Mouse (Mus musculus) liver, embryonic 15.5 days (tissue): ENCODE measurements around the gene Odf3l1. TPM values are rescaled to one million over a fixed set of nuclear protein-coding genes. Genes with fewer than 3 reads are reported as not detected.

ENCODE experiments used
- ATAC-seq: fragments of 200-750 bp; cut with Nextera tagmentation; 2 replicates; pipeline ENCODE4 v1.8.0; 2017; ENCODE audit warnings: moderate number of reproducible peaks, mild to moderate bottlenecking, moderate library complexity; ENCODE audit not compliant: insufficient read depth
- H3K27ac ChIP-seq: fragments of 300-500 bp; sonication (generic); replicated peaks from 2 replicates; pipeline ENCODE4 v1.5.1; 2015; ENCODE audit warnings: mild to moderate bottlenecking, inconsistent platforms
- H3K27me3 ChIP-seq: fragments of 300-500 bp; sonication (generic); 2 replicates; pipeline ENCODE4 v1.6.1; 2015; ENCODE audit warnings: mild to moderate bottlenecking, inconsistent platforms
- H3K36me3 ChIP-seq: fragments of 300-500 bp; sonication (generic); replicated peaks from 2 replicates; pipeline ENCODE4 v1.6.1; 2015; ENCODE audit warnings: moderate library complexity, mild to moderate bottlenecking, inconsistent platforms
- H3K4me1 ChIP-seq: fragments of 300-500 bp; sonication (generic); replicated peaks from 2 replicates; pipeline ENCODE4 v1.6.1; 2015; ENCODE audit warnings: inconsistent platforms
- H3K4me2 ChIP-seq: fragments of 300-500 bp; sonication (generic); 2 replicates; pipeline ENCODE4 v1.6.1; 2015; ENCODE audit warnings: moderate library complexity, mild to moderate bottlenecking, inconsistent platforms
- H3K4me3 ChIP-seq: fragments of 300-500 bp; sonication (generic); replicated peaks from 2 replicates; pipeline ENCODE4 v1.5.1; 2015; ENCODE audit warnings: mild to moderate bottlenecking, inconsistent platforms
- H3K9ac ChIP-seq: fragments of 300-500 bp; sonication (generic); 2 replicates; pipeline ENCODE4 v1.6.1; 2015; ENCODE audit warnings: moderate library complexity, mild to moderate bottlenecking, inconsistent platforms
- H3K9me3 ChIP-seq: fragments of 300-500 bp; sonication (generic); replicated peaks from 2 replicates; pipeline ENCODE4 v1.6.1; 2016; ENCODE audit warnings: inconsistent platforms
- WGBS: fragments of 180-500 bp; shearing (Covaris S2); methylation state at CpG from one replicate; pipeline ENCODE4 v1.1.7; 2015; ENCODE audit warnings: mixed read lengths; ENCODE audit not compliant: insufficient replicate concordance; 5-methylcytosine and 5-hydroxymethylcytosine counted together
- polyA plus RNA-seq: library from polyadenylated mRNA; unstranded; fragments of >200 nt; fragmentation: Nextera tagmentation; extraction: Ambion mirVana; gene quantifications from 2 replicates; pipeline ENCODE4 v1.2.1, GENCODE M21; 2015

Gene Odf3l1
- polyA plus RNA-seq, 1 experiment from 2014 or later = 0.10 TPM

GRCm38 (mm10) chr9:56843679-56844188 lies 20.7 kb downstream of the Odf3l1 start:
- H3K9me3 ChIP-seq = no peaks in the 10 kb centered on the region
- H3K4me3 ChIP-seq = no peak overlapping the region
- H3K27ac ChIP-seq = no peak overlapping the region
- H3K36me3 ChIP-seq = no peaks in the 10 kb centered on the region
- no peak for ATAC-seq
- H3K4me1 ChIP-seq = 0 out of 2 replicates have a peak, but pooled peaks cover 4% of the 10 kb centered on the region
- H3K9ac ChIP-seq = no peak overlapping the region
- no peak overlapping the region for H3K4me2 ChIP-seq
- WGBS = 39% methylated on average over 7 of the region's 7 CpGs
- H3K27me3 ChIP-seq = peaks cover 9% of the 10 kb centered on the region; the same call in 1 of the 2 replicates

DNA sequence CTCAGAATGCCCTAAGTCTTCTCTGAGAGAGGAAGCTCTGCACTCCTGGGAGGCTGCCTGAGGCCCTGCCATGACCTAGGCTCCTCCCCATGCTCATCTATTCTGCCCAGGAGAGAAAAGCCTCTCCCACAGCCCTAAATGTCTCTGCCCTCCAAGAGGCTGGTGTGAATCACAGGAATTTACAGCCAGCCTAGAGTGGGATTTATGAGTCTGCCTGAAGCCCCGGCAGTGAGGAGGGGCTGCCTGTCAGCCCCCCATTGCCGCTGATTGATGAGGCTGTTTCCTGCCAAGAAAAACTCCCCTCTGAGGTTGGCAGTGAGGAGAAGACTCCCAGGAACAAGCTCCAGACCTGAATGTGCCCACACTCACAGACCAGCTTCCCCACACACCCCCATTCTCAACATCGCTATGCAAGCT lies 22.2 kb downstream of the Odf3l1 start:
- no peaks in the 10 kb centered on the region for H3K36me3 ChIP-seq
- peaks cover 9% of the 10 kb centered on the region; the same call in 1 of the 2 replicates for H3K27me3 ChIP-seq
- 29% methylated on average over 3 of the region's 3 CpGs for WGBS
- 0 out of 2 replicates have a peak, but pooled peaks cover 4% of the 10 kb centered on the region for H3K4me1 ChIP-seq
- H3K9me3 ChIP-seq = no peaks in the 10 kb centered on the region
- H3K27ac ChIP-seq = no peak overlapping the region
- no peak overlapping the region for H3K4me2 ChIP-seq
- no peak overlapping the region for H3K9ac ChIP-seq
- H3K4me3 ChIP-seq = no peak overlapping the region
- no peak for ATAC-seq

- H3K36me3 ChIP-seq = no peaks in the 10 kb centered on the region
- H3K4me3 ChIP-seq = no peak overlapping the region
- no peak overlapping the region for H3K9ac ChIP-seq
- no peak for ATAC-seq
- H3K27ac ChIP-seq = no peak overlapping the region
- H3K4me1 ChIP-seq = 0 out of 2 replicates have a peak, but pooled peaks cover 4% of the 10 kb centered on the region
- no peaks in the 10 kb centered on the region for H3K9me3 ChIP-seq
- H3K4me2 ChIP-seq = no peak overlapping the region
- H3K27me3 ChIP-seq = peaks cover 9% of the 10 kb centered on the region; the same call in 1 of the 2 replicates
Observed at GRCm38 (mm10) chr9:56841864-56842263, 22.6 kb downstream of the Odf3l1 start.

GRCm38 (mm10) chr9:56840721-56841120 lies 23.8 kb downstream of the Odf3l1 start:
- ATAC-seq = no peak
- Histone ChIP-seq H3K4me2 (no peak overlapping the region), H3K27me3 (peaks cover 9% of the 10 kb centered on the region; the same call in 1 of the 2 replicates), H3K36me3 (no peaks in the 10 kb centered on the region), H3K9ac (no peak overlapping the region), H3K27ac (no peak overlapping the region), H3K9me3 (no peaks in the 10 kb centered on the region), H3K4me3 (no peak overlapping the region), H3K4me1 (0 out of 2 replicates have a peak, but pooled peaks cover 4% of the 10 kb centered on the region)
- WGBS = 52% methylated on average over 5 of the region's 5 CpGs

DNA sequence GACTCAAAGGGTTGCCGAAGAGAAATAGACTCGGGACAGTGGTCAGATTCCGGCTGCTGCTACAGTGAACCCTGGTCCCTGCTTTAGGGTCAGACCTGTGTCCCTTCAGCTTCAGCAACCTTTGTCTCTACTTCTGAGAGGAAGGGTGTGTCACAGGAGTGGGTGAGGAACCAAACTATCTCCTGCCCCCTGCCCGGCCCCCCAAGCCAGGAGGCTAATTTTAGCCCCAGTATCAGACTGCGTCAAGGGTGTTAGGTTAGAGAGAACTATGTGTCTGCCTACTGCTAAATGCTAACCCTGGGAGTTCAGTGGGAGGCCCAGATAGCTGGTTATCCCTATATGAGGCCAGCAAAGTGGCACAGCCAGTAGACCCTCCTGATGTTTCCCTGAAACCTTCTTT lies 29.3 kb downstream of the Odf3l1 start:
- Histone ChIP-seq H3K4me3 (no peak overlapping the region), H3K27ac (no peak overlapping the region), H3K4me1 (no peaks in the 10 kb centered on the region), H3K27me3 (peaks cover 8% of the 10 kb centered on the region; the same call in 1 of the 2 replicates), H3K36me3 (no peaks in the 10 kb centered on the region), H3K4me2 (no peak overlapping the region), H3K9me3 (no peaks in the 10 kb centered on the region), H3K9ac (no peak overlapping the region)
- WGBS = 44% methylated on average over 5 of the region's 5 CpGs
- no peak for ATAC-seq

DNA sequence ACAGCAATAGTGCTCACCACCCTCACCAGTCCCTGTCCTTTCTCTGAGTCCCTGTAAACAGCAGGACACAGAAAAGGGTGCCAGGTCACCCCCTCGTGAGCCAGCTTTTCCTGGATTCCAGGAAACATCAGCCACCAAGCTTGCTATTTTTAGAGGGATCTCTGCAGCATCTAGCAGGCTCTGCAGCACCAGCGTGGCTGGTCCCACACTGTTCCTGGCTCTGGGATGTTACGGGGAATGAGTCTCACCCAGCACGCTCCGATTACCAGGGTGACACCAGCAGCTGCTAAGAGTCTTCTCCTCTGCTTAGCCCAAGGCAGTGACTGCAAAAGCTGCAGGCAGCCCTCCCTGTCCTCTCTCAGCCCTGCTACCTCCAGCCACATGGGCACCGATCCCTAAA lies 31.6 kb downstream of the Odf3l1 start:
- H3K27ac ChIP-seq = no peak overlapping the region
- no peak overlapping the region for H3K4me2 ChIP-seq
- no peak overlapping the region for H3K9ac ChIP-seq
- H3K36me3 ChIP-seq = no peaks in the 10 kb centered on the region
- no peak for ATAC-seq
- H3K27me3 ChIP-seq = peaks cover 8% of the 10 kb centered on the region; the same call in 1 of the 2 replicates
- no peaks in the 10 kb centered on the region for H3K9me3 ChIP-seq
- no peaks in the 10 kb centered on the region for H3K4me1 ChIP-seq
- H3K4me3 ChIP-seq = no peak overlapping the region
- 22% methylated on average over 6 of the region's 6 CpGs for WGBS

- WGBS = 50% methylated on average over 3 of the region's 3 CpGs
- Histone ChIP-seq H3K36me3 (no peaks in the 10 kb centered on the region), H3K9me3 (no peaks in the 10 kb centered on the region), H3K4me2 (no peak overlapping the region), H3K4me1 (no peaks in the 10 kb centered on the region), H3K27me3 (peaks cover 12% of the 10 kb centered on the region), H3K27ac (no peak overlapping the region), H3K4me3 (no peak overlapping the region), H3K9ac (no peak overlapping the region)
- ATAC-seq = no peak
Observed at GRCm38 (mm10) chr9:56831904-56832303, 32.6 kb downstream of the Odf3l1 start.

GRCm38 (mm10) chr9:56830162-56830561 lies 34.3 kb downstream of the Odf3l1 start:
- Histone ChIP-seq H3K4me1 (no peaks in the 10 kb centered on the region), H3K4me2 (no peak overlapping the region), H3K9me3 (no peaks in the 10 kb centered on the region), H3K27me3 (peaks cover 28% of the 10 kb centered on the region), H3K4me3 (no peak overlapping the region), H3K9ac (no peak overlapping the region), H3K27ac (no peak overlapping the region), H3K36me3 (no peaks in the 10 kb centered on the region)
- 46% methylated on average over 4 of the region's 4 CpGs for WGBS
- no peak for ATAC-seq

- Histone ChIP-seq H3K4me3 (no peak overlapping the region), H3K9me3 (no peaks in the 10 kb centered on the region), H3K9ac (no peak overlapping the region), H3K4me1 (no peaks in the 10 kb centered on the region), H3K27ac (no peak overlapping the region), H3K36me3 (no peaks in the 10 kb centered on the region), H3K27me3 (peaks cover 36% of the 10 kb centered on the region), H3K4me2 (no peak overlapping the region)
- no peak for ATAC-seq
- WGBS = 45% methylated on average over 6 of the region's 6 CpGs
Observed at GRCm38 (mm10) chr9:56828841-56829240, 35.6 kb downstream of the Odf3l1 start.

- no peak overlapping the region for H3K9ac ChIP-seq
Observed at GRCm38 (mm10) chr9:56828146-56828545, 36.3 kb downstream of the Odf3l1 start.

DNA sequence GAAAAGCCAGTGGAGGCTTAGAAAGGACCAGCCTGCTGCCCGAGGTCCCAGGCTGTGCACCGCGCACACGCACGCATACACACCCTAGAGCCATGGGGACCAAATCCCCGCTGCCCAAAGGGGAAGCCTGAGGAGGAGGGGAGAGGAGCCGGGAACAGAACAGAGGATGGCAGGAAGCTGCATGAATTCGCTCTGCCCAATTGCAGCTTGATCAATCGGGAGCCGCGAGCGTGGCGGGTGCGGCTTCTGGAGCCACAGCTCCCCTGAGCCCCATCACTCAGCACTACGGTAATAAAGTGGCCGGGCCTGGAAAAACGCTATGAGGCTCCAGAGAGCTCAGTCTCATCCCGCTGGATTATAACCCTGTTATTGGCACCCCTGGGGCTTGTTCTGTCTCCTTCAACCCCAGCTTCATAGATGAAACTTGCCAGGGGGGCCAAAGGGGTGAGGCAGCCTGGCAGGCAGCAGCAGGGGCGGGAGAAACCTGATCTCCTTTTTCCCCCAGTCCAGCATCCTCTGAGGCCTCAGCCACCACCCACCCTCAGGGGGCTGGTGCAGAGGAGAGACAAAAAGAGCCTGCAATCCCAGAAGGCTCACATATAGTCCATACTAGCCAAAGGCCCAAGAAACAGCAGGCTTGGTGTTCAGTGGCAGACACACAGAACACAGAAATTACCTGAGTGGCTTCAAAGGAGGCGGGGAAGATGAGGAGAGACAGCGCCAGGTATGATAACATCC lies 38.8 kb downstream of the Odf3l1 start:
- 14% methylated on average over 21 of the region's 21 CpGs for WGBS
- Histone ChIP-seq H3K4me3 (no peak overlapping the region), H3K9me3 (no peaks in the 10 kb centered on the region), H3K27me3 (peaks cover 28% of the 10 kb centered on the region), H3K9ac (no peak overlapping the region), H3K4me1 (no peaks in the 10 kb centered on the region), H3K36me3 (no peaks in the 10 kb centered on the region), H3K4me2 (no peak overlapping the region), H3K27ac (no peak overlapping the region)
- ATAC-seq = no peak

More at GRCm38 (mm10) chr9:56828146-56828545, 36.3 kb downstream of the Odf3l1 start:
- H3K4me1 ChIP-seq = no peaks in the 10 kb centered on the region
- no peak overlapping the region for H3K4me3 ChIP-seq
- H3K27me3 ChIP-seq = peaks cover 33% of the 10 kb centered on the region
- WGBS = 35% methylated on average over 9 of the region's 9 CpGs
- ATAC-seq = no peak
- no peak overlapping the region for H3K27ac ChIP-seq
- H3K36me3 ChIP-seq = no peaks in the 10 kb centered on the region
- no peaks in the 10 kb centered on the region for H3K9me3 ChIP-seq
- H3K4me2 ChIP-seq = no peak overlapping the region
